Mouse (Mus musculus): ENCODE measurements around the gene Nanos3.

DNA sequence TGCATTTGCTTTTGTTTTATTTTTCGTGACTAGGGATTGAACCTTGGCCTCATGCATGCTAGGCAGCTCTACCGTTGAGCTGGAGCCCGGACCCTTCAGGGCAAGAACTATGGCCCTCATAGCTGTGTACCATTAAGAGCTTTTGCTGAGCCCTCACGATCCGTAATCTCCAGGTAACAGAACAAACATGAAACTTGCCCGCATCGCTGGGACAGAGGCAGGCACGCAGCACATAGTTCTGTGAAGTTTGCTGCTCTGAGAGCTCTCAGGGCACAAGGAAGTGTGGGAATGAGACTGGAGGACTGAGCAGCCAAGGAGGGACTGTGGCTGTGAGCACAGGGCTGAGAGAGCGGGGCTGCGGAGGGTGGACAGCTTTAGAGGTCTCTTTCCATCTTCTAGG, 3.7 kb upstream of the Nanos3 start:
- TF ChIP-seq RCOR1 (conservative IDR thresholded peaks at IDR 0.05; ENCODE audit: low read depth, low read length), result no peak
- no peak for TF ChIP-seq TCF12 (IDR thresholded peaks at IDR 0.05; ENCODE audit: low read depth, low read length)
- no peak for TF ChIP-seq CTCF (conservative IDR thresholded peaks at IDR 0.05 in 1 of 2, IDR thresholded peaks at IDR 0.05 in 1 of 2; ENCODE audit: low read depth in 2 of 2, low read length in 2 of 2)
- no peak for TF ChIP-seq POLR2A (IDR thresholded peaks at IDR 0.05; ENCODE audit: low read depth, low read length)

Measured in CH12.LX (cell line).